Mouse (Mus musculus) lung, adult 2 months (tissue): Measurements from ENCODE around the gene Stt3b.

ENCODE experiments used
- CTCF ChIP-seq: fragments of 200-500 bp; IDR thresholded peaks from 2 replicates; pipeline ENCODE4 v1.5.1; 2011; ENCODE audit warnings: mild to moderate bottlenecking, low read length, control low read depth; ENCODE audit not compliant: insufficient read depth
- POLR2A ChIP-seq: fragments of 200-500 bp; IDR thresholded peaks from 2 replicates; pipeline ENCODE4 v1.6.1; 2011; ENCODE audit warnings: low read depth, mild to moderate bottlenecking, control low read depth, low read length, borderline replicate concordance; ENCODE audit errors: extremely low read depth

- TF ChIP-seq CTCF, result no peak
- TF ChIP-seq POLR2A, result no peak
Measured at GRCm38 (mm10) chr9:115338816-115339215, 28.6 kb upstream of the Stt3b start.
